Mouse (Mus musculus) lung, postnatal 4 days (tissue): ENCODE data around the gene Tuba1a.
"Not testable (repeated sequence)": the region's sequence is repeated elsewhere in the genome, so short reads cannot be mapped to it uniquely, and the experiment has no call there.

Experiments
- DNase-seq, 2 experiments: peaks; one replicate each; pipeline ENCODE4 v3.0.0; 2021

Tuba1a gene

GRCm38 (mm10) chr15:98985240-98985981, 31.9 kb upstream of the Tuba1a start:
- DNase-seq = peak; percentile 84 to 85

DNA sequence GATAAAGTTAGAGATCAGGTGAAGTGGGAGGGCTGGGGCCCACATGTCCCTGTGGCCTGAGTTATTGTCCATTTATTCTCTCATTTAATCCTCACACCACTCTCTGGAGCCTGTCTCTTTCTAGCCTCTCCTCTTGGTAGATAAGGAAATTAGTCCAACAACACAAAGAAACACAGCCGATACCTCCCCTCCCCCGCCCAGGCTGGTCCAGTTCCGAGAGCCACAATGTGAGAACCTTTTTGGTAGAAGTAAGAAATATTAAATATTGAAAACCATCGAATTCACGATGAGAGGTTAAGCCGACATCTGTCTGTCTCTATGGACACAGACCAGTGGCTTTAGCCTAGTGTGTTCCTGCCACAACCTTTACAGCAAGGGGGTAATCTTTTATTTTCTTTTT, 31.2 kb upstream of the Tuba1a start:
- no peak for DNase-seq

DNA sequence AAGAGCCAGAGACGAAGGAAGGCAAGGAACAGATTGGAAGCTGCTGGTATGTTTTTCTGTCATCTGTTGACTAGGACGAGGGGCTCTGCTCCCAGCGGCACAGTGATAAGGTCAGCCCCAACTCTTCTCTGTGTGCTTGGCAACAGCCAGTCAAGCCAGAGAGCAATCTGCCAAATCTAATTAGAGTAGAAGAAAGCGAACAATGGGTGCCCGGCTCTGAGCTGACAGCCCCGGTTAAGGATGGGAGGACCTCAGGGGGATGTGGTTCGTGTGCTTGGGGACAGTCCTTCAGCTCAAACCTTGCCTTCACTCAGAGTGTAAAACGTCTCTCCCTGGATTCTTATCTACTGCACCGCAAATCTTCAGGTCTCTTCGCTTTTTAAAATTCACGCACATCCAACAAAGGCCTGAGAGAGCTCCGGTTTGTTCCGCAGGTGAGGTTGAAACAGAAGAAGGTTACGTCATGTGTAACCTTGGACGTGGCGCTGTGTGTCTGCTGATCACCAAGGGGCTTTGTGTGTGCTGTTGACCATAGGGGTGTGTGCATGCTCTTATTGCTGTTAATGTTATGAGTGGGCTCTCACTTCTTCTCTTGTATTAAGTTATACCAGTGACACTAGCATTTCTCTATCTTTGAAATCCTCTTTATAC, 30.1 kb upstream of the Tuba1a start:
- DNase-seq = no peak

DNA sequence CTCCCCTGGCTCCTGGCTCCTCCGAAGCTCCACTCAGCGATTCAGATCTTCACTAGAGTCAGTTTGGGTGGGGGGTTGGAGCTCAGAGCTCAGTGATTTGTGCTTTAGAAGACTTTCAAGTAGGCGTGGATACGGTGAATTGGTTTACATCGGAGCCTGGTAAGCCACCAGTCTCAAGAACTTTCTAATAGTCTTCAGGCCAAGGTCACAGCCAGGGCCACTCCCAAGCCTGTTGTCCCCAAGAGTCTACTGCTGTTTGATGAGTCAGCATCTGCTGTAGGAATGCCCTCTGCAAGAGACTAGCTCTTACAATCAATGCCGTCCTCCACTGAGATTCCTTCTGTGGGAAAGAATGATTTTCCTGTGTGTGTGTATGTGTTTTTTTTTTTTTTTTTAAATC, 28.6 kb upstream of the Tuba1a start:
- DNase-seq = no peak

GRCm38 (mm10) chr15:98980012-98980614, 26.6 kb upstream of the Tuba1a start:
- no peak for DNase-seq

DNA sequence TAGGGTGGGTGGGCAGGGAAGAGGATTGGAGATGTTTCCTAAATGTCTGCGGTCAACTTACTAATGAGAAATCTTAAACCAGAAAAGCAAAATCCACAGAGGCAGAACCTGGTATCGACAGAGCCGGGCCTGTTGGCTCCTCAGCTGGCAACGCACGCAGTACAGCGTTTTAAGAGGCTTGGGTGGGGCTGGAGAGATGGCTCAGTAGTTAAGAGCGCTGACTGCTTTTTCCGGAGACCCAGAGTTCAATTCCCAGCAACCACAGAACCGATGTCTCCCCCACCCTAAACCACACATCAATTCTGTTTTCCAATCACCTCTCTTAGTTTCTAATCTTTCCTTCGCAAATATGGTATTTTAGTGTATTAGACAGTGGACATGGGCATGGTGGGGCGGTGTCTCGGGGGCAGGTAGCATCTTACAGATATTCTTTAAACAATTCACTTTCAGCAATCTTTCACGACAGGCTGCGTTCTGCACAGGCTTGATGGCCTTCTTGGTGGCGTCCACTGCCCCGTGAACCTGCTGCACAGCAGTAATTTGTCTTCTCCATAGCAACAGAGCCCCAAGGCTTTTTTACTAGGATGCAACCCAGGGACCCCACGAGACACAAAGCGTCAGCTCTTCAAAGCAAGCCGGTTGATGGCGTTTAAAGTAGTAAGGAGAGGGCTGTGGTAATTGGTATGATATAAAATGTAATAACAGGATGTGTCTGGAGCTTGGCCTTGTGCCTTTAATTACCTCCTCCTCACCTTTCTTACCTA, 25.1 kb upstream of the Tuba1a start:
- DNase-seq = no peak

- DNase-seq = peak; percentile 63 to 78
Observed at GRCm38 (mm10) chr15:98977759-98978408, 24.4 kb upstream of the Tuba1a start.

GRCm38 (mm10) chr15:98976763-98977758, 23.6 kb upstream of the Tuba1a start:
- DNase-seq = peak in 1 of 2 experiments; percentile 44

GRCm38 (mm10) chr15:98973015-98973614, 19.6 kb upstream of the Tuba1a start:
- DNase-seq = no peak

- DNase-seq = not testable (repeated sequence)
Observed at GRCm38 (mm10) chr15:98971576-98972320, 18.2 kb upstream of the Tuba1a start.

DNA sequence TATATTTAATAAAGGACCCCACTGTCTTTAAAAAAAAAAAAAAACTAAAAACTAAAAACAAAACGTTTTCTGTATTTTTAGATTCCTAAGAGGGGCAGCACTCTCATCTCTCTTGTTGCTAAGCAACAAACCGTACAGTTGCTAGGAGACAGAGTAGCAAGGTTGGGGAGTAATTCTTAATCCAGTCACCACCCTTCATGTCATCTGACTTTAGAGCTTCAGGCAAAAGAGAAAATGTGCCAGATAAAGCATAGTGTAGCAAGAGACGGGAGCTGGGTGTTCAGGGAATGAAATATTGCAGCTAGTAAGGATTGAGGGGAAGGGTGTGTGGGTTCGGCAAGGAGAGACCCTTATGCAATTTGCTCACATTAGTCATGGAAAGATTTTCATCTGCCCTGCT, 17.6 kb upstream of the Tuba1a start:
- DNase-seq = no peak

- DNase-seq = no peak
Observed at GRCm38 (mm10) chr15:98969372-98970101, 16.0 kb upstream of the Tuba1a start.

DNA sequence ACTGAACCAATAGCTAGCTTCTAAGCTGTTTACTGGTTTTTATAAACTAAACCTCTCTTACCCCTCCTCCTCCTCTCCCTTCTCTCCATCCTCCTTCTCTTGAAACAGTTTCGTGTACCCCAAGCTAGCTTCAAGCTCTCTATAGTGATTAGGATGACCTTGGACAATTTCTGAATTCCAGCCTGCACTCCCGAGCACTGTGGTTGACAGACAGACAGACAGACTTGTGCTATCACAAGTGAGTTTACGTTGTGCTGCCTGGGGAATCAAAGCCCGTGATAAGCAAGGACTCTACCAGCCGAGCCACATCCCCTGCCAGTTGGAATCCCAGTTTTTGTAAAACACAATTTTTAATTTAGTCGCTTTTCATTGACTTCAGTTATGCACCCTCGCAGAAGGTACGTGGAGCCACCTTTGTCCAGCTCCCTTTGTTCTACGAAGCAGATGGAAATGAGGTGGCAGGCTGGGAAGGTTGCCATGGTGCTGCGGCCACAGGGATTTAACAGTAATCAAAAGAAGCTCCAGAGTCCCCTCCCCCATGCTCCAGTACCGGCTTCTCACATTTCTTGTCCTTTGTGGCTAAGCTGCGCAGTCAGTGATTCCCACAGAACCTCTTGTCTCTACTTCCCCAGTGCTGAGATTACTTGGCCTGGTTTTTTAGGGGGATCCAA, 15.3 kb upstream of the Tuba1a start:
- peak; percentile 58 to 70 for DNase-seq

DNA sequence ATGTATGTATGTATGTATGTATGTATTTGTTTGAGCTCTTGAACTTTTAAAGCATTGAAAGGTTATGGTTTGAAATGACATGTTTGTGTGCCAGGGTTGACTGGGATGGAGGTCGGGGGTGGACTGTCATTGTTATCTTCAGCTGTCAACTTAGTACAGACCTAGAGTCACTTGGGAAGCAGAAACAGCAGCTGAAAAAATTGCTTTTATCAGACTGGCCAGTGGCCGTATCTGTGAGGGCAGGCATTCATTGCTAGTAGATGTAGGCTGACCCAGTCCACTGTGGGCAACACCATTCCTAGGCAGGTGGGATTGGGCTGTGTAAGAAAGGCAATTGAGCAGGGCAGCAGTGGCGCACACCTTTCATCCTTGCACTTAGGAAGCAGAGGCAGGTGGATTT, 6.0 kb upstream of the Tuba1a start:
- no peak for DNase-seq

GRCm38 (mm10) chr15:98958901-98959420, 5.5 kb upstream of the Tuba1a start:
- no peak for DNase-seq

GRCm38 (mm10) chr15:98957475-98957874, 4.0 kb upstream of the Tuba1a start:
- no peak for DNase-seq

DNA sequence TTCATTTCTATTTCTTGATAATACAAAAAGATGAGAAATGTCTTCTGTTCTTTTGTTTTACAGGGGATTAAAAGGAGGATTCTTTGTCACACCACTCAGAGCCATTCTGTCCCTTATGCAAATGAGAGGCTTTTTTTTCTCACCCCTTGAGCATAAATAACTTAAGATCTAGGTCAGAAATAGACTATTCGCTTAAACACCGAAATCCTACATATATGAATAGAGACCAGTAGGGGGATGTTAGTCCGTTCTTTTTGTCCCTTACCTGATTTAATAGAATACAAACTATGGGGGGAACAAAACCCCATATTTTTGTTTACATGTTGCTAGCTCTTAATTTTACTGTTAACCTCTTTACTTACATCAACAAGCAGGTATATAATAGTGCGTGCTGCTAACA, 2.5 kb upstream of the Tuba1a start:
- DNase-seq = no peak

GRCm38 (mm10) chr15:98955324-98955723, 1.8 kb upstream of the Tuba1a start:
- DNase-seq = no peak
